Mouse (Mus musculus) mouse trophoblast stem cell (cell line): ENCODE results near the gene Mid1.
"Not testable (repeated sequence)": the region's sequence is repeated elsewhere in the genome, so short reads cannot be mapped to it uniquely, and the experiment has no call there.

Source experiments
- in situ Hi-C, 2 experiments: fragments of 300-500 bp; cut with MseI, MboI; formaldehyde crosslinking; loops; 2 replicates in 1 of 2; 3 replicates in 1 of 2; pipeline ENCODE4 v1.15.1; 2025

Gene Mid1

GRCm38 (mm10) chrX:169971562-169971961, 286.6 kb downstream of the Mid1 start:
- in situ Hi-C loops, result not testable (repeated sequence)

- in situ Hi-C loops, result not testable (repeated sequence)
Measured at GRCm38 (mm10) chrX:169972131-169972530, 287.1 kb downstream of the Mid1 start.

GRCm38 (mm10) chrX:169972791-169973494, 287.9 kb downstream of the Mid1 start:
- in situ Hi-C loops, result not testable (repeated sequence)

GRCm38 (mm10) chrX:169973806-169974205, 288.8 kb downstream of the Mid1 start:
- in situ Hi-C loops, result not testable (repeated sequence)

- in situ Hi-C loops, result not testable (repeated sequence)
Measured at GRCm38 (mm10) chrX:169974456-169974855, 289.5 kb downstream of the Mid1 start.

- in situ Hi-C loops, result not testable (repeated sequence)
Measured at GRCm38 (mm10) chrX:169974974-169975373, 290.0 kb downstream of the Mid1 start.

GRCm38 (mm10) chrX:169975681-169976131, 290.7 kb downstream of the Mid1 start:
- in situ Hi-C loops, result not testable (repeated sequence)

GRCm38 (mm10) chrX:169976340-169976739, 291.3 kb downstream of the Mid1 start:
- in situ Hi-C loops, result not testable (repeated sequence)

GRCm38 (mm10) chrX:169977856-169978435, 292.9 kb downstream of the Mid1 start:
- in situ Hi-C loops, result not testable (repeated sequence)

- in situ Hi-C loops, result not testable (repeated sequence)
Measured at GRCm38 (mm10) chrX:169978436-169979381, 293.7 kb downstream of the Mid1 start.

- in situ Hi-C loops, result not testable (repeated sequence)
Measured at GRCm38 (mm10) chrX:169979461-169980202, 294.6 kb downstream of the Mid1 start.

GRCm38 (mm10) chrX:169980203-169980556, 295.2 kb downstream of the Mid1 start:
- in situ Hi-C loops, result not testable (repeated sequence)

GRCm38 (mm10) chrX:169980809-169981289, 295.9 kb downstream of the Mid1 start:
- in situ Hi-C loops, result no loop called here

GRCm38 (mm10) chrX:169981761-169982181, 296.8 kb downstream of the Mid1 start:
- in situ Hi-C loops, result not testable (repeated sequence)

- in situ Hi-C loops, result not testable (repeated sequence)
Measured at GRCm38 (mm10) chrX:169982606-169983400, 297.8 kb downstream of the Mid1 start.

- in situ Hi-C loops, result not testable (repeated sequence)
Measured at GRCm38 (mm10) chrX:169983401-169984165, 298.6 kb downstream of the Mid1 start.

- in situ Hi-C loops, result not testable (repeated sequence)
Measured at GRCm38 (mm10) chrX:169984331-169984730, 299.3 kb downstream of the Mid1 start.

- in situ Hi-C loops, result not testable (repeated sequence)
Measured at GRCm38 (mm10) chrX:169984853-169985252, 299.9 kb downstream of the Mid1 start.

GRCm38 (mm10) chrX:169985796-169986195, 300.8 kb downstream of the Mid1 start:
- in situ Hi-C loops, result not testable (repeated sequence)
